Mouse (Mus musculus) heart, postnatal 0 days (tissue): Measurements from ENCODE around the gene Tpgs1.

ENCODE experiments used
- CTCF ChIP-seq: IDR thresholded peaks from 2 replicates; pipeline ENCODE4 v1.5.1; 2016; ENCODE audit warnings: antibody characterized with exemption, control low read depth, low read depth
- EP300 ChIP-seq: IDR thresholded peaks from 2 replicates; pipeline ENCODE4 v1.6.1; 2016; ENCODE audit warnings: antibody characterized with exemption, low read depth

- TF ChIP-seq CTCF (peak; percentile 93), EP300 (no peak)
These were observed 20.0 kb upstream of the Tpgs1 start for GRCm38 (mm10) chr10:79649070-79649751.
